Comparison of ENCODE assay signal across 26 mouse cellular contexts in genomic region chr7:136330431-136330830, GRCm38 (mm10).
"Had no signal": no experiment of that assay in that cellular context is flagged by ENCODE, and none has a peak within 500 bp of the region (broad histone marks: within the 10 kb centered on the region; RNA-seq: fewer than 3 reads in every experiment).

No protein-coding gene starts in this region.

- H3K4me2 ChIP-seq: heart, embryonic 11.5 days; heart, embryonic 13.5 days; heart, embryonic 15.5 days; hindbrain, embryonic 13.5 days; hindbrain, embryonic 15.5 days; limb, embryonic 12.5 days; liver, embryonic 11.5 days; liver, embryonic 13.5 days; liver, embryonic 15.5 days had no signal

- H3K9ac ChIP-seq: heart, embryonic 13.5 days; heart, embryonic 15.5 days; hindbrain, embryonic 13.5 days; hindbrain, embryonic 15.5 days; limb, embryonic 12.5 days; liver, embryonic 13.5 days; liver, embryonic 15.5 days; liver, postnatal 0 days had no signal

- H3K4me1 ChIP-seq: heart, embryonic 15.5 days; hindbrain, embryonic 15.5 days; liver, embryonic 13.5 days; liver, embryonic 15.5 days had no signal

- H3K27me3 ChIP-seq: heart, embryonic 13.5 days; heart, embryonic 15.5 days; hindbrain, embryonic 13.5 days; hindbrain, embryonic 15.5 days; limb, embryonic 12.5 days; liver, embryonic 13.5 days; liver, embryonic 15.5 days had no signal

- ATAC-seq: hindbrain, postnatal 0 days; intestine, postnatal 0 days; liver, postnatal 0 days had no signal

- H3K27ac ChIP-seq: heart, embryonic 13.5 days; heart, embryonic 15.5 days; hindbrain, embryonic 13.5 days; hindbrain, embryonic 15.5 days; hindbrain, postnatal 0 days; layer of hippocampus, adult 2 months; left cerebral cortex, adult 2 months; limb, embryonic 10.5 days; limb, embryonic 12.5 days; liver, embryonic 13.5 days; liver, embryonic 15.5 days had no signal

- H3K9me3 ChIP-seq: heart, embryonic 13.5 days; heart, embryonic 15.5 days; hindbrain, embryonic 13.5 days; hindbrain, embryonic 15.5 days; limb, embryonic 10.5 days; limb, embryonic 12.5 days; liver, embryonic 13.5 days; liver, embryonic 15.5 days had no signal

- DNase-seq: gastrocnemius, postnatal 14 days; gastrocnemius, postnatal 36 days; heart, adult 18-20 months; heart, postnatal 14 days; heart, postnatal 36 days; kidney, adult 18-20 months; kidney, adult 8-10 months; kidney, postnatal 10 days; kidney, postnatal 25 days; kidney, postnatal 4 days; liver; liver, embryonic 13.5 days; liver, postnatal 0 days had no signal

- H3K36me3 ChIP-seq: heart, embryonic 13.5 days; heart, embryonic 15.5 days; hindbrain, embryonic 13.5 days; hindbrain, embryonic 15.5 days; limb, embryonic 10.5 days; limb, embryonic 12.5 days; liver, embryonic 13.5 days; liver, embryonic 15.5 days had no signal

- H3K4me3 ChIP-seq: heart, embryonic 13.5 days; heart, embryonic 15.5 days; hindbrain, embryonic 13.5 days; hindbrain, embryonic 15.5 days; layer of hippocampus, adult 2 months; left cerebral cortex, adult 2 months; limb, embryonic 10.5 days; limb, embryonic 12.5 days; liver, embryonic 13.5 days; liver, embryonic 15.5 days had no signal
